Mouse (Mus musculus): Measurements from ENCODE around the gene Lrrc8c.

Lrrc8c gene

DNA sequence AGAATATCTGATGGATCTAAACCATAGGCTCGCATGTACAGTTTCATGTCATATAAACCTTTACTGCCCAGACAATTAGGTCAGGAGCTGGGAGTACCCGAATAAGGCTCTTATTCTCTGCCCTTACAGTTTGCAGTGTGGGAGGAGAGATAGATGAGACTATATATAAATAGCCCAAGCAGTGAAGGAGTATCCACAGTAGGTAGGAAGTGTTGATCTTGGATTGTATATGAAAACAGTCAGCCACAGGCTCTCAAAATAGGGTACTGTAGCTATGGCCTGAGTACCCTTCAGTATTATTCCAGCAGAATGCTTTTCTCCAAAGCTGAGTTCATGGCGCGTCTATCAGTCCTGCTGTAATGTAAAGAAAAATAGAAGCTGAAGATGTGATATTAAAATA lies 27.9 kb downstream of the Lrrc8c start:
- no peak for DNase-seq (ENCODE audit: low spot score in 2 of 2)

- DNase-seq (ENCODE audit: low spot score in 2 of 2), result no peak
These were observed 32.6 kb downstream of the Lrrc8c start for GRCm38 (mm10) chr5:105551808-105552207.

DNA sequence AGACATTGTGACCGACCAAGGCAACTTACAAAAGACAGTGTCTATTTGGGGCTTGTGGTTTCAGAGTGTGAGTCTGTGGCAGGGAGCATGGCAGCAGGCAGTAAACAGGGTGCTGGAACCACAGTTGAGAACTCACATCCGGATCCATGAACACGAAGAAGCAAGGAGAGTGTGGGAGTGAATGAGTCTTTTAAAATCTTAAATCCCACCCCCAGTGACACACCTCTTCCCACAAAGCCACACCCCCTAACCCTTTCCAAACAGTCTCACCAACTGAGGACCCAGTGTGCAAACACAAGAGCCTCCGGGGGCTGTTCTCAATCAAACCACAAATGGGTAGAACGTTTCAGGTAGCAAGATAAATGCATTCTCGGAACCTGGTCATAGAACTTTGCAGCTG lies 37.1 kb downstream of the Lrrc8c start:
- DNase-seq (ENCODE audit: low spot score in 2 of 2), result no peak

DNA sequence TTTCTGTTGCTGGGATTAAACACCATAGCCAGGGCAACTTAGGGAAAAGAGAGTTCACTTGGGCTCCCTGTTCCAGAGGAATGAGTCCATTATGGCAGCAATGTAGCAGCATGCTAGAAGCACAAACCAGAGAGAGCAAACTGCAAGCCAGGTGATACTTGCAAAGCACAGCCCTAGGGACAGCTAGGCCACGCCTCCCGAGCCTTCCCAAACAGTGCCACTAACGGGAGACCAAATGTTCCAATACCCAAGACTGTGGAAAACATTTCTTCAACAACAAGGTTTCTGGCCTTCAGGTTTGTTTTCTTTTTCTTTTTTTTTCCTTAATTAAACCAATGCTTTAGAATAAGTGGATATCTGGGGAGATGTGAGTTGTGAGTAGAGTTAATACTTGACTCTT lies 38.2 kb downstream of the Lrrc8c start:
- no peak for DNase-seq (ENCODE audit: low spot score in 2 of 2)

- DNase-seq (ENCODE audit: low spot score in 2 of 2), result peak; percentile 73 to 78
These were observed 38.6 kb downstream of the Lrrc8c start for GRCm38 (mm10) chr5:105557777-105558240.

DNA sequence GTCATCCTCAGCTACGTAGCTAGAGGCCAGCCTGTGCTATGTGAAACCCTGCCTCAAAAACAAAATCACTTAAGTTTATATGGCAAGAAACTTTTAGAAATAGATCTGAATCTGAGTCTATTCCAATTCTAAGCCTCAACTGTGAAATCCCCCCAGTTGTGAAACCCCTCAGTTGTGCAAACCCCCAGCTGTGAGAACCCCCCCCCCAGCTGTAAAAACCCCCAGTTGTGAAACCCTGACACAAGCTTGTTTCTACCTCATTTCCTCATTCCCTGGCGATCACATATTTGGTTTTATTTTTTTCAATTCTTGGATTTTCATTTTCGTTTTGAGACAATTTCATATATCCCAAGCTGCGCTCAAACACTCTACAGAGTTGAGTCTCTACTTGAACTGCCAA lies 39.3 kb downstream of the Lrrc8c start:
- DNase-seq (ENCODE audit: low spot score in 2 of 2), result no peak

- no peak for DNase-seq (ENCODE audit: low spot score in 2 of 2)
These were observed 42.7 kb downstream of the Lrrc8c start for GRCm38 (mm10) chr5:105561926-105562325.

- peak in 1 of 2 experiments; percentile 52 for DNase-seq (ENCODE audit: low spot score in 2 of 2)
These were observed 45.6 kb downstream of the Lrrc8c start for GRCm38 (mm10) chr5:105564761-105565160.

DNA sequence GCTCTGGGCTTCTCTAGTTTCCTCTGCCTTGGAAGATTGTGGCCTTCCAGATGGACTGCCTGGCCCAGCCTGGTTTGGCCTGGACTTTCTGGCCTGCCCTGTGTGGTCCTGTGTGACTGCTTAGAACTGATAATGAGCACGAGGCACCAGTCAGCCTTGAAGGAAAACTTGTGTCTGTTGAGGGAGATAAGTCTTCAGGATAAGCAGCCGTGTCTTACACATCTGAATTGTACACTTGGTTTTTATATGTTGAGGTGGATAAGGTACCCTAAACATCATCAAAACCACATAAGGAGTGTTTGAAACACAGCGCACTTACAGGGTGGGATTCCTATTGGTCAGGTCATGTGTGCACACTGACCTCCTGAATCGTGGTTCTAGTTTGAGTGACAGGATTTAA lies 46.6 kb downstream of the Lrrc8c start:
- peak; percentile 54 to 70 for DNase-seq (ENCODE audit: low spot score in 2 of 2)

DNA sequence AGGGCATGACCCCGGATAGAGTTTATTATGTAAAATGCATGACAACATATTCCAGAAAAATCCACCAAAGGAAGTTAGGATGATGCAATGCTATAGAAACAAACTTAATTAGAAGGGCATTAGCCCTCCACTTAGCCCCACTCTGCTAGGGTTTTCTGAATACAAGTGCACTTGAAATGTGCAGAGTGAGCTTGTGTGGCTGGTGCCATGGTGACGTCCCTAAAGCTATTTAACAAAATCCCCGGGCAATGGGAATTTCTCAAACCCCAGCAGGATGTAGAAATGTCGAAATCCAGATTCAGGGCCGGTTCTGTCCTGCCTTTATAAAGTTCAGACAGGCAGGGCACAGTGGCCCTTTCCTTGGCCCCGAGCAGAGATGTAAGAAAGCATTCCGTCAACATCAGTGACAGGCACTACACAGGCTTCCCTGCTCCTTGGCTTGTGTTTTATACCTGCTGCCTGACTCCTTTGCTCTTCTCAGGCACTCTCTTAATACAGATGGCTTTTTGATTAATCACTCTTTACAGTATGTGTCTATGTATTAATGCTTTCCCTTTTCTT lies 47.7 kb downstream of the Lrrc8c start:
- no peak for DNase-seq (ENCODE audit: low spot score in 2 of 2)

DNA sequence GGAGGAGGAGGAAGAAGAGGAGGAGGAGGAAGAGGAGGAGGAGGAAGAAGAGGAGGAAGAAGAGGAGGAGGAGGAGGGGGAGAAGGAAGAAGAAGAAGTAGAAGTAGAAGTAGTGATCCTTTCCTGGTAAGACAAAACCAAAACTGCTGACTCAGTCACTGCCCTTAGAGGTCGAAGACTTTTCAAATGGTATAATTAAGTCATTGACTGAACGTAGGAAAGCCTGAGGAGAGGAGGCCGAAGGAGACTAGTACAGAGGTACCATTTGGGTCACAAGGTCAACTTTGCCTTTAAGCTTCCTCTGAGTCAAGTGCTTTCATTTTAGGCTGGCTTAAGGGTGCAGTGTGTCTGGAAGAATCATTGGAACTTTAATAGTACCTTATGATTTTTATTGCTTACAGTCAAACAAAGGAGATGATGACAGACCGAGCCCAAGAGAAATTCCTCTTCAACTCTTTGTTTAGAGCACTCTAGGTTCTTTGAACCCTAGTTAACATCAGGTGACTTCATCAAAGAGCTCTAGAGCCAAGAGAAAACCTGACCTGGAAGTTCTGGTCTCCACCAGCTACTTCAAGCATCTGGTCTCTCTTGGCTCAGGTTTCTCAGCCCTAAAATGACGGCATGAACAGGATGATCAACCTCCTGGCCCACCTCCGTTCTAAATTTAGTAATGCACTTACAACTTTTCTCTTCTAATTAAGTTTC lies 49.0 kb downstream of the Lrrc8c start:
- DNase-seq (ENCODE audit: low spot score in 2 of 2), result no peak

GRCm38 (mm10) chr5:105569168-105569567 lies 50.0 kb downstream of the Lrrc8c start:
- DNase-seq (ENCODE audit: low spot score in 2 of 2), result no peak

DNA sequence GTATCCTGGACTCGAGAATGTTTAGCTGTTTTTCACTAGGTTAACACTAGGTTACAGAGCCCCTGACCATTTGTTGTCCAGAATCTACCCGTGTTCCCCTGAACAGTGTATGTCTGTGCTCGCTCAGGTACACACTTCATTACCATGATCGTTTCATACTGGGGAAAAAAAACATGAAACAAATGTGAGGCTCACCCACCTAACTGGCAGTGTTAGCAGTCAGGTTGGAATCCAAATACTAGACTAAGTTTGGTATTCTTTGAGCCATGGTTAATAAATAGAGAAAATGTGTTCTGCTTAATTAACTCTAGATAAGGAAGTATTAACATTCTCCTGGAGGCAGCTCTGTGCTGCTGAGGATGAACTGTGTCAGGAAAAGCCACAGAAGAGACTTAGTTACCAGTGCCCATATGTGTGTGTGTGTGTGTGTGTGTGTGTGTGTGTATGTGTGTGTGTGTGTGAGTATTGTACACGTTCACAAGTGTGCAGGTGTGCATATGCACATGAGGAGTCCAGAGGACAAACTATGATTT lies 53.0 kb downstream of the Lrrc8c start:
- no peak for DNase-seq (ENCODE audit: low spot score in 2 of 2)

- DNase-seq (ENCODE audit: low spot score in 2 of 2), result no peak
These were observed 53.7 kb downstream of the Lrrc8c start for GRCm38 (mm10) chr5:105572876-105573275.

DNA sequence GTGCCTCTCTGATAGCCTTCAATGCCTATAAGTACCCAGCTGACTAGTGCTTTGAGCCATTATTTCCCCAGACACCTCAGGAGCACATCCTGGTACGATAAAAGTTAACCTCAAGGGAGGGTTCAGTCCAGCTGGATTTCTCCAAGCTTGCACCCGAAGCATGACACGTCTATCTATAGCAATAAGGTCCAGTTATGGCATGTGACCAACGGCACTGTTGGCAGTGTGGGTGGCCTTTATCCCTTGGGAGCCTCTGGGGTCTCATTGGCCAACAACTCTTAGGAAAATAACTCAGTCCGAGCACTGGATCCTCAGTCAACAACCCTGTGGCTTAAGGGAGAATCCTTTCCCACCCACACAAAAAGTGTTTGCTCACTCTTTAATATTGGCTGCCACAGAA lies 55.6 kb downstream of the Lrrc8c start:
- DNase-seq (ENCODE audit: low spot score in 2 of 2), result no peak

DNA sequence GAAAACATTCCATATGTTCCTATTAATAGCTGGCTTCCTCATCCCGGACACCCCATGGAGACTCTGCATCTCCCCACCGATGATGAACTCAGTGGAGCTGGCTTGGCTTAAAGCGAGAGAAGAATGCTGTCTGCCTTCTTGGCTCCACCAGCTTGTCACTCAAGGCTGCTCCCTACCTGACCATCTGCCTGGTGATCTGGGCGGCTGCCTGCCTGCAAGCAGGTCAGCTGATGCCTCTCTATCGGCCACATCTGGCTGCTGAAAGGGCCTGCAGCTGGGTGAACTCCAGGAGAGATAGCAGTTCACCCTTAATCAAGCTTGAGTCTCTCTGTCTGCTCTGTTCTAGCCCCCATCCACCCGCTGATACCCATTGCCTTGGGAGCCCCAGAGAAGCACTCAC lies 56.7 kb downstream of the Lrrc8c start:
- DNase-seq (ENCODE audit: low spot score in 2 of 2), result peak; percentile 57 to 69

DNA sequence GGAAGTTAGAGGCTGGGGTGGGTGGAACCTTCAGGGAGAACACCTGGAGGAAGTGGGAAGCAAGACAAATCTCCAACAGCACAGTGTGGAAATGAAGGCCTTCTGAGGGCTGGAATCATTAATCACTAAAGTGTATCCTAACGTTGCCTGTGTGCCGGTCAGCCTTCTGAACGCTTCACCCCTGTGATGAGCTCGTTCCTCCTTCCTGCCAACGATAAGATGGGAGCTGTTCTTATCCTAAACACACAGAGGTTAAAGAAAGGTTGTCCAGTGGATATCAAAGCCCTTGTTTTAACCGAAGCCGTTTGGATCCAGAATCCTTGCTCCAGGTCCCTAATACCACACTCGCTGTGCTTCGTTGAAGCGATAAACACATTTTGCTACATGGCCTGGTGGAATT lies 61.7 kb downstream of the Lrrc8c start:
- DNase-seq (ENCODE audit: low spot score in 2 of 2), result no peak

DNA sequence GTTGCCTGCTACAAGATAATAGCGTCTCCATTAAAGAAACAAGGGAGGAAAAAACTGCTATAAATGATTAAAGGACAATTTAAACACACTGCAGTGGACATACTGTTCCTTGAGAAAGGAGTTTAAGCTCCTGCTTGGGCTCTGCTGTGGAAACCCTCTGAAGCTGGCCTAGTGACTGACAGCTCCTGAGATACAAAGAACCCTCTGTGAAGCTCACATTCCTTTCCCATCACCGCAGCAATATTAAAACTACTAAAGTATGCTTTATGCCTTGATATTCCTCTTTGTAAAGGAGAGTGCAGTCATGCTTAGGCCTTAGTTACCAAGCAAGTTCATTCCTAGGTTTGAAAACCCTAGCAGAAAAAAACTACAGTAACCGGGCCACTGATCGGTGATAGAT lies 66.7 kb downstream of the Lrrc8c start:
- DNase-seq (ENCODE audit: low spot score in 2 of 2), result no peak

- no peak for DNase-seq (ENCODE audit: low spot score in 2 of 2)
These were observed 67.5 kb downstream of the Lrrc8c start for GRCm38 (mm10) chr5:105586655-105587054.

GRCm38 (mm10) chr5:105587471-105587870 lies 68.3 kb downstream of the Lrrc8c start:
- no peak for DNase-seq (ENCODE audit: low spot score in 2 of 2)

GRCm38 (mm10) chr5:105588683-105589082 lies 69.5 kb downstream of the Lrrc8c start:
- DNase-seq (ENCODE audit: low spot score in 2 of 2), result no peak

GRCm38 (mm10) chr5:105589119-105589518 lies 69.9 kb downstream of the Lrrc8c start:
- DNase-seq (ENCODE audit: low spot score in 2 of 2), result no peak

DNA sequence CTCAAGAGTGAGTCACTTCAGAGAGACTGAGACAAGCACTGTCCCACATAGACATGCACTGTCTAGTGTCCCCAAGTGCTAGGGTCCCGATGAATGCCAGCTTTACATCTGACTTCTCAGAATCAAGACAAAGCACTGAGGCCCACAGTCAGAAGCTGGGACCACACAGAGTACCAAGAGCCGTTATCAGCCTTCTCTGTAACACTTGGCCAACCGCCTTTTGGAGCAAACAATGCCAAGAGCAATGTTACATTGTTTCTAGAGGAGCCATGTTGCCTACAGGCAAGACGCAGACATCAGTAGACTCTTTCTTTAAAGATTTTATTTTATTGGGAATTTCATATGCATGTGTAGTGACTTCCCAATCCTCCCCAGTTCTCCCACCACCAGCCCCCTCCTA lies 73.2 kb downstream of the Lrrc8c start:
- no peak for DNase-seq (ENCODE audit: low spot score in 2 of 2)
